In the genomic region with DNA sequence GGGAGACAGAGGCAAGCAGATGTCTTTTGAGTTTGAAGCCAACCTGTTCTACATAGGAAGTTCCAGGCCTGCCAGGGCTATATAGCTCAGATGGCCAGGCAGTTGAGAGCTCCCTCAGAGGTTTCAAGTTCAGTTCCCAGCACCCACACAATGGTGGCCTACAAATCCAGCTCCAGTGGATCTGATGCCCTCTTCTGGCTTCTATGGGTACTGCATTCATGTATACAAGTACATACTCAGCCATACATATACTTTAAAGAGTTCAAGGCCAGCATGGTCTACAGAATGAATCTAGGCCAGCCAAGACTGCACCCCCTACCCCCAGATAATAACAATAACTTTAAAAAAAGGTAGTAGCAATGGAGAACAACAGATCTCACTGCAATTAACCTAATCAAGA, we compare ENCODE assay signal across 11 mouse cellular contexts. TPM values are rescaled to one million over a fixed set of nuclear protein-coding genes. Genes with fewer than 3 reads are reported as not detected.
DNase-seq lines count a peak whose midpoint lies in the region; ATAC-seq and TF ChIP-seq lines count a peak whose summit lies in the region.
"Had no signal": no experiment of that assay in that cellular context is flagged by ENCODE, and none has a peak within 500 bp of the region (broad histone marks: within the 10 kb centered on the region; RNA-seq: fewer than 3 reads in every experiment).

No protein-coding gene starts in this region.

- peaks cover 28% of the 10 kb centered on the region for H3K36me3 ChIP-seq in embryonic facial prominence, embryonic 11.5 days (replicated peaks; ENCODE audit: control insufficient read depth, insufficient read depth, low read depth, low read length)
- peaks cover 100% of the 10 kb centered on the region for H3K36me3 ChIP-seq in embryonic facial prominence, embryonic 10.5 days (replicated peaks)
- peaks cover 22% of the 10 kb centered on the region for H3K36me3 ChIP-seq in liver, postnatal 0 days (replicated peaks; ENCODE audit: insufficient read depth, low read length)

- ATAC-seq in embryonic facial prominence, embryonic 11.5 days (replicated peaks; ENCODE audit: insufficient number of reproducible peaks, low FRiP score, low TSS enrichment, low read depth) = no peak
- no peak for ATAC-seq in liver, postnatal 0 days
- ATAC-seq: Patski had no signal

- no peak overlapping the region for H3K9ac ChIP-seq in embryonic facial prominence, embryonic 11.5 days (replicated peaks; ENCODE audit: low read length)
- H3K9ac ChIP-seq in liver, postnatal 0 days (replicated peaks) = no peak overlapping the region
- H3K9ac ChIP-seq: hindbrain, embryonic 15.5 days; neural tube, embryonic 12.5 days had no signal

- 0 out of 2 replicates have a peak, but pooled peaks cover 2% of the 10 kb centered on the region for H3K4me1 ChIP-seq in embryonic facial prominence, embryonic 11.5 days (ENCODE audit: control insufficient read depth, insufficient read depth, low read length)
- H3K4me1 ChIP-seq in embryonic facial prominence, embryonic 10.5 days = peaks cover 19% of the 10 kb centered on the region
- H3K4me1 ChIP-seq in liver, postnatal 0 days (ENCODE audit: insufficient read depth) = no peaks in the 10 kb centered on the region; the same call in 1 of the 2 replicates

- H3K27me3 ChIP-seq in embryonic facial prominence, embryonic 11.5 days (ENCODE audit: control insufficient read depth, insufficient read depth, low read length) = no peaks in the 10 kb centered on the region
- H3K27me3 ChIP-seq in embryonic facial prominence, embryonic 10.5 days (replicated peaks; ENCODE audit: low read depth, poor library complexity, severe bottlenecking) = no peaks in the 10 kb centered on the region
- H3K27me3 ChIP-seq in liver, postnatal 0 days (ENCODE audit: insufficient read depth, low read length) = no peaks in the 10 kb centered on the region
- H3K27me3 ChIP-seq: hindbrain, embryonic 15.5 days; neural tube, embryonic 12.5 days; Patski had no signal

- TF ChIP-seq EP300 in liver, postnatal 0 days (IDR thresholded peaks at IDR 0.05; ENCODE audit: low read depth) = no peak

- DNase-seq in embryonic facial prominence, embryonic 11.5 days (ENCODE audit: low spot score) = peak; percentile 53
- DNase-seq in embryonic facial prominence, embryonic 10.5 days (ENCODE audit: low spot score) = no peak
- DNase-seq in liver, postnatal 0 days = no peak
- DNase-seq in liver (no peak), ES-CJ7 (ENCODE audit: low read depth, low spot score) (peak; percentile 88)
- peak; percentile 64 for DNase-seq in retina, embryonic 14.5 days (ENCODE audit: low spot score)
- no peak for DNase-seq in right cerebral cortex, postnatal 36 days (ENCODE audit: low spot score in 2 of 2)
- DNase-seq in adrenal gland, adult 2 months = no peak

- no peak overlapping the region for H3K4me2 ChIP-seq in embryonic facial prominence, embryonic 11.5 days (ENCODE audit: low read depth, low read length)
- no peak overlapping the region for H3K4me2 ChIP-seq in liver, postnatal 0 days (ENCODE audit: low read depth, low read length)
- H3K4me2 ChIP-seq: hindbrain, embryonic 15.5 days; neural tube, embryonic 12.5 days had no signal

- H3K4me3 ChIP-seq in embryonic facial prominence, embryonic 11.5 days (ENCODE audit: low read depth, low read length) = no peak overlapping the region
- H3K4me3 ChIP-seq in embryonic facial prominence, embryonic 10.5 days = no peak overlapping the region
- no peak overlapping the region for H3K4me3 ChIP-seq in liver, postnatal 0 days (ENCODE audit: low read depth, low read length)
- H3K4me3 ChIP-seq: hindbrain, embryonic 15.5 days; neural tube, embryonic 12.5 days had no signal

- peak; percentile 69 for TF ChIP-seq CTCF in liver, postnatal 0 days (IDR thresholded peaks at IDR 0.05; ENCODE audit: low read depth)

- H3K27ac ChIP-seq in embryonic facial prominence, embryonic 11.5 days (replicated peaks; ENCODE audit: low read depth, low read length) = no peak overlapping the region
- H3K27ac ChIP-seq in embryonic facial prominence, embryonic 10.5 days (replicated peaks) = no peak overlapping the region
- H3K27ac ChIP-seq in liver, postnatal 0 days (ENCODE audit: low read depth) = no peak overlapping the region
- H3K27ac ChIP-seq: hindbrain, embryonic 15.5 days; neural tube, embryonic 12.5 days had no signal

- peaks cover 4% of the 10 kb centered on the region; the same call in 1 of the 2 replicates for H3K9me3 ChIP-seq in embryonic facial prominence, embryonic 11.5 days (replicated peaks; ENCODE audit: control insufficient read depth, low read length)
- peaks cover 12% of the 10 kb centered on the region for H3K9me3 ChIP-seq in embryonic facial prominence, embryonic 10.5 days
- peaks cover 2% of the 10 kb centered on the region; the same call in 1 of the 2 replicates for H3K9me3 ChIP-seq in liver, postnatal 0 days (ENCODE audit: low read length)
- H3K9me3 ChIP-seq: hindbrain, embryonic 15.5 days had no signal

RNA-seq across cellular contexts. Expression of a gene that starts 27.3 kb away (rescaled TPM):
- 45.1 and 46.7 TPM in 2 replicates for polyA plus RNA-seq in embryonic facial prominence, embryonic 11.5 days (2014; fragmentation: Nextera tagmentation; extraction: Ambion mirVana)
- 50.9 and 52.1 TPM in 2 replicates for polyA plus RNA-seq in embryonic facial prominence, embryonic 10.5 days (2016; fragmentation: Nextera tagmentation; extraction: Ambion mirVana)
- 21.4 and 31.0 TPM in 2 replicates for polyA plus RNA-seq in liver, postnatal 0 days (2015; fragmentation: Nextera tagmentation; extraction: Ambion mirVana)
- 100 to 1,000 TPM; 201 to 250 TPM for total RNA-seq in adrenal gland, adult 2 months (2021)
- 661 and 745 TPM in 2 replicates for polyA plus RNA-seq in adrenal gland, adult 2 months (2012; rRNA removed)

Comparison
In these comparisons a context has a peak if more than half of its experiments do, and no peak if none do; other contexts are left out.
1. DNase-seq: peak in embryonic facial prominence, embryonic 11.5 days (single experiment), ES-CJ7 (single experiment) and retina, embryonic 14.5 days (single experiment); none in embryonic facial prominence, embryonic 10.5 days (single experiment), liver, postnatal 0 days (single experiment), liver (single experiment), right cerebral cortex, postnatal 36 days (0 of 2) and adrenal gland, adult 2 months (single experiment).
2. RNA of a gene that starts 27.3 kb away (polyA plus RNA-seq): 661 to 745 TPM in adrenal gland, adult 2 months; 50.9 to 52.1 TPM in embryonic facial prominence, embryonic 10.5 days, 45.1 to 46.7 TPM in embryonic facial prominence, embryonic 11.5 days and 21.4 to 31.0 TPM in liver, postnatal 0 days; every median in the first group is over 10 times any median in the second.